Mouse (Mus musculus): ENCODE results near the gene Kif15. TPM values are rescaled to one million over a fixed set of nuclear protein-coding genes. Genes with fewer than 3 reads are reported as not detected.

Kif15 gene
- polyA plus RNA-seq (2012; ENCODE audit: insufficient read depth, insufficient read length, missing spikeins): 0.63 TPM in 1 of 2 replicates, not detected in the other

- Histone ChIP-seq H3K27ac (replicated peaks; ENCODE audit: low read depth, low read length) (peak within 1 kb of the TSS; percentile 90), H3K4me3 (ENCODE audit: insufficient read depth, low read depth, low read length) (peak within 1 kb of the TSS; percentile 99)
These were observed at the start of gene Kif15, which contains the start of gene 1110059G10Rik for GRCm38 (mm10) chr9:122950643-122951475. Gene Kif15, plus strand, starts transcription at chr9:122951046. Gene 1110059G10Rik, minus strand, starts transcription at chr9:122951000.

GRCm38 (mm10) chr9:122901047-122901446 lies 49.8 kb upstream of the Kif15 start:
- Histone ChIP-seq H3K4me1 (ENCODE audit: control insufficient read depth, insufficient read depth, insufficient read length, low read length) (no peaks in the 10 kb centered on the region), H3K27ac (replicated peaks; ENCODE audit: low read depth, low read length) (no peak overlapping the region), H3K4me3 (ENCODE audit: insufficient read depth, low read depth, low read length) (no peak overlapping the region)

More at GRCm38 (mm10) chr9:122950643-122951475, at the start of gene Kif15, which contains the start of gene 1110059G10Rik:
- H3K4me1 ChIP-seq (ENCODE audit: control insufficient read depth, insufficient read depth, insufficient read length, low read length): no peaks in the 10 kb centered on the region

GRCm38 (mm10) chr9:122902717-122903535 lies 47.9 kb upstream of the Kif15 start:
- H3K4me1 ChIP-seq (ENCODE audit: control insufficient read depth, insufficient read depth, insufficient read length, low read length): no peaks in the 10 kb centered on the region
- no peak overlapping the region for H3K27ac ChIP-seq (replicated peaks; ENCODE audit: low read depth, low read length)
- peak overlapping the region; percentile 56 for H3K4me3 ChIP-seq (ENCODE audit: insufficient read depth, low read depth, low read length)

- no peak overlapping the region for H3K27ac ChIP-seq (replicated peaks; ENCODE audit: low read depth, low read length)
- no peaks in the 10 kb centered on the region; the same call in 1 of the 2 replicates for H3K4me1 ChIP-seq (ENCODE audit: control insufficient read depth, insufficient read depth, insufficient read length, low read length)
- peak overlapping the region; percentile 71 for H3K4me3 ChIP-seq (ENCODE audit: insufficient read depth, low read depth, low read length)
These were observed 28.4 kb upstream of the Kif15 start for GRCm38 (mm10) chr9:122922436-122922835.

- H3K4me1 ChIP-seq (ENCODE audit: control insufficient read depth, insufficient read depth, insufficient read length, low read length): no peaks in the 10 kb centered on the region; the same call in 1 of the 2 replicates
- H3K27ac ChIP-seq (replicated peaks; ENCODE audit: low read depth, low read length): no peak within 1 kb of the TSS
- H3K4me3 ChIP-seq (ENCODE audit: insufficient read depth, low read depth, low read length): peak within 1 kb of the TSS; percentile 71
These were observed 27.9 kb upstream of the Kif15 start, which contains the start of gene Zfp105 for GRCm38 (mm10) chr9:122922936-122923381. Gene Zfp105, plus strand, starts transcription at chr9:122923072.

GRCm38 (mm10) chr9:122928915-122929314 lies 21.9 kb upstream of the Kif15 start:
- H3K27ac ChIP-seq (replicated peaks; ENCODE audit: low read depth, low read length): no peak overlapping the region
- no peak overlapping the region for H3K4me3 ChIP-seq (ENCODE audit: insufficient read depth, low read depth, low read length)
- no peaks in the 10 kb centered on the region for H3K4me1 ChIP-seq (ENCODE audit: control insufficient read depth, insufficient read depth, insufficient read length, low read length)

- Histone ChIP-seq H3K4me1 (ENCODE audit: control insufficient read depth, insufficient read depth, insufficient read length, low read length) (no peaks in the 10 kb centered on the region), H3K27ac (replicated peaks; ENCODE audit: low read depth, low read length) (no peak overlapping the region), H3K4me3 (ENCODE audit: insufficient read depth, low read depth, low read length) (no peak overlapping the region)
These were observed 47.8 kb downstream of the Kif15 start for GRCm38 (mm10) chr9:122998406-122999192.

- no peak overlapping the region for H3K27ac ChIP-seq (replicated peaks; ENCODE audit: low read depth, low read length)
- H3K4me1 ChIP-seq (ENCODE audit: control insufficient read depth, insufficient read depth, insufficient read length, low read length): no peaks in the 10 kb centered on the region
- no peak overlapping the region for H3K4me3 ChIP-seq (ENCODE audit: insufficient read depth, low read depth, low read length)
These were observed 48.3 kb downstream of the Kif15 start for GRCm38 (mm10) chr9:122999193-122999586.

- Histone ChIP-seq H3K4me3 (ENCODE audit: insufficient read depth, low read depth, low read length) (no peak overlapping the region), H3K27ac (replicated peaks; ENCODE audit: low read depth, low read length) (no peak overlapping the region), H3K4me1 (ENCODE audit: control insufficient read depth, insufficient read depth, insufficient read length, low read length) (no peaks in the 10 kb centered on the region)
These were observed 53.9 kb downstream of the Kif15 start for GRCm38 (mm10) chr9:123004718-123005117.

GRCm38 (mm10) chr9:123006071-123006470 lies 55.2 kb downstream of the Kif15 start:
- Histone ChIP-seq H3K4me3 (ENCODE audit: insufficient read depth, low read depth, low read length) (no peak overlapping the region), H3K27ac (replicated peaks; ENCODE audit: low read depth, low read length) (no peak overlapping the region), H3K4me1 (ENCODE audit: control insufficient read depth, insufficient read depth, insufficient read length, low read length) (no peaks in the 10 kb centered on the region)

- H3K4me1 ChIP-seq (ENCODE audit: control insufficient read depth, insufficient read depth, insufficient read length, low read length): no peaks in the 10 kb centered on the region
- H3K4me3 ChIP-seq (ENCODE audit: insufficient read depth, low read depth, low read length): peak within 1 kb of the TSS; percentile 77
These were observed 70.3 kb downstream of the Kif15 start, which contains the start of gene Tmem42 for GRCm38 (mm10) chr9:123020995-123021631. Gene Tmem42, plus strand, starts transcription at chr9:123021326.

GRCm38 (mm10) chr9:123021636-123022379 lies 71.0 kb downstream of the Kif15 start:
- no peak overlapping the region for H3K27ac ChIP-seq (replicated peaks; ENCODE audit: low read depth, low read length)
- no peaks in the 10 kb centered on the region for H3K4me1 ChIP-seq (ENCODE audit: control insufficient read depth, insufficient read depth, insufficient read length, low read length)

More at GRCm38 (mm10) chr9:123020995-123021631, 70.3 kb downstream of the Kif15 start, which contains the start of gene Tmem42:
- H3K27ac ChIP-seq (replicated peaks; ENCODE audit: low read depth, low read length): peak within 1 kb of the TSS; percentile 58; the same call in 1 of the 2 replicates

GRCm38 (mm10) chr9:123024201-123024600 lies 73.4 kb downstream of the Kif15 start:
- H3K4me1 ChIP-seq (ENCODE audit: control insufficient read depth, insufficient read depth, insufficient read length, low read length): no peaks in the 10 kb centered on the region
- H3K4me3 ChIP-seq (ENCODE audit: insufficient read depth, low read depth, low read length): no peak overlapping the region
- no peak overlapping the region for H3K27ac ChIP-seq (replicated peaks; ENCODE audit: low read depth, low read length)

More at GRCm38 (mm10) chr9:123021636-123022379, 71.0 kb downstream of the Kif15 start:
- H3K4me3 ChIP-seq (ENCODE audit: insufficient read depth, low read depth, low read length): peak overlapping the region; percentile 62
